Mouse (Mus musculus) cerebellum, adult 2 months (tissue): ENCODE data around the gene Ldah.

Experiments
- CTCF ChIP-seq: fragments of 200-500 bp; IDR thresholded peaks from 2 replicates; pipeline ENCODE4 v1.5.1; 2011; ENCODE audit warnings: low read depth, mild to moderate bottlenecking, control low read depth, low read length, moderate library complexity, borderline replicate concordance; ENCODE audit not compliant: insufficient read depth
- POLR2A ChIP-seq: fragments of 200-500 bp; IDR thresholded peaks from 2 replicates; pipeline ENCODE4 v1.6.1; 2011; ENCODE audit warnings: low read length, control low read depth, borderline replicate concordance; ENCODE audit not compliant: insufficient read depth

DNA sequence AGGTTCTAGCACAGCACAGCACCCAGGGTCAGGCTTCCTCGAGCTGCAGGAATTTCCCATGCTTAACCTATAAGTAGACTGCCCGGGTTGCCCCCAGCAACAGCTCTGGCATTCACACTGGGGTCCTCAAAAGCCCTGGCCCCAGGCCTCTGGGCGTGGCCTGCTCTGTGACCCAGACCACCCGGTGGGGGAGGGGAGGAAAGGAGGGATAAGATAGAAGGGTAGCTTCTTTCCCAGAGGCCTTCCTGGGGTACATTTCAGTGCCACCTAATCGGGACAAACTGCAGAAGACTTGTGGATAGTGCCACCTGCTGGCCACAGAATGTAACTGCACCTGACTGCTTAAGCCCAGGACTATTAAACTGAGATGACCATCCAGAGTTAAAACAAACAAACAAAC lies 98.5 kb downstream of the Ldah start:
- TF ChIP-seq POLR2A, result no peak
- TF ChIP-seq CTCF, result peak; percentile 85; the same call in 1 of the 2 replicates
